Mouse (Mus musculus): ENCODE data around the gene 1700123K08Rik.
"Not testable (repeated sequence)": the region's sequence is repeated elsewhere in the genome, so short reads cannot be mapped to it uniquely, and the experiment has no call there.

1700123K08Rik gene

GRCm38 (mm10) chr5:138564612-138565011, at the start of gene 1700123K08Rik:
1700123K08Rik (minus strand) TSS chr5:138564712.
- not testable (repeated sequence) for DNase-seq (ENCODE audit: low spot score)

GRCm38 (mm10) chr5:138587396-138587795, 22.9 kb upstream of the 1700123K08Rik start:
- no peak for DNase-seq (ENCODE audit: low spot score)

- DNase-seq (ENCODE audit: low spot score) = no peak
Observed at GRCm38 (mm10) chr5:138571623-138572022, 7.1 kb upstream of the 1700123K08Rik start.

- no peak for DNase-seq (ENCODE audit: low spot score)
Observed at GRCm38 (mm10) chr5:138552718-138553117, 11.8 kb downstream of the 1700123K08Rik start.

GRCm38 (mm10) chr5:138532491-138532890, 32.0 kb downstream of the 1700123K08Rik start:
- no peak for DNase-seq (ENCODE audit: low spot score)

All from spleen, adult 12 weeks (tissue).